Mouse (Mus musculus) layer of hippocampus, adult 2 months (tissue): ENCODE measurements around the gene Ddx31. TPM values are rescaled to one million over a fixed set of nuclear protein-coding genes. Genes with fewer than 3 reads are reported as not detected.
A peak's percentile ranks its signal among the peaks of the same experiment; 100 is the strongest.

Experiments
- DNase-seq, 2 experiments: peaks; one replicate each; pipeline ENCODE4 v3.0.0; 2022; ENCODE audit warnings: low spot score in 2 of 2
- H3K27ac ChIP-seq: fragments of 200-600 bp; 2 replicates; pipeline ENCODE4 v1.8.1; 2022
- H3K4me3 ChIP-seq: fragments of 200-600 bp; 2 replicates; pipeline ENCODE4 v1.8.1; 2022; ENCODE audit warnings: mild to moderate bottlenecking
- CTCF ChIP-seq: fragments of 200-600 bp; conservative IDR thresholded peaks from 2 replicates; pipeline ENCODE4 v1.8.1; 2022; ENCODE audit warnings: antibody characterized with exemption, mild to moderate bottlenecking, moderate library complexity
- total RNA-seq, 2 experiments: library from RNA; stranded (reverse); gene quantifications; 2 replicates each; pipeline ENCODE4 v1.2.3; 2021

Gene Ddx31
- total RNA-seq, 2 experiments from 2014 or later: 8.7 to 9.4 TPM

GRCm38 (mm10) chr2:28882826-28883485, 42.8 kb downstream of the Ddx31 start:
- no peak for TF ChIP-seq CTCF
- no peak overlapping the region for H3K4me3 ChIP-seq
- H3K27ac ChIP-seq: no peak overlapping the region
- DNase-seq: no peak

GRCm38 (mm10) chr2:28884914-28885313, 44.7 kb downstream of the Ddx31 start:
- Histone ChIP-seq H3K4me3 (no peak overlapping the region), H3K27ac (no peak overlapping the region)
- no peak for DNase-seq
- no peak for TF ChIP-seq CTCF

DNA sequence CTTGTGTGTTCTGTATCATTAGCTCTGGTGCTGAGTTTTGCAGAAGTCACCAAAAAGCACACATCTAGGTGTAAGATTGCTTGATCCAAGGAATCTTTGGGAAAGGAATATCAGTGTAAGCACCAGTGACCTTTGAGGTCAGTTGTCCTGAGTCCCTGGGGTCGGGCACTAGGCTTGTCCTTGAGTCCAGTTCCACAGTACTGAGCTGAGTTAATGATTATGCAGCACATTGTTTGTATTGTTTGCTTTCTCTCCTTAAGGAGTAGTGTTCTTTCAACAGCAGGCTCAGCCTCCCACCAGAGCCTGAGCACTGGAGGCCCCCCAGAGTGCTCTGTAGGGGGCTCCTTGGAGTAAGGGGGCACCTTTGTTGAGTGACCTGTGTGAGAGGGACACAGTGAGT, 52.6 kb downstream of the Ddx31 start:
- no peak for TF ChIP-seq CTCF
- no peak overlapping the region for H3K27ac ChIP-seq
- H3K4me3 ChIP-seq: no peak overlapping the region
- no peak for DNase-seq

DNA sequence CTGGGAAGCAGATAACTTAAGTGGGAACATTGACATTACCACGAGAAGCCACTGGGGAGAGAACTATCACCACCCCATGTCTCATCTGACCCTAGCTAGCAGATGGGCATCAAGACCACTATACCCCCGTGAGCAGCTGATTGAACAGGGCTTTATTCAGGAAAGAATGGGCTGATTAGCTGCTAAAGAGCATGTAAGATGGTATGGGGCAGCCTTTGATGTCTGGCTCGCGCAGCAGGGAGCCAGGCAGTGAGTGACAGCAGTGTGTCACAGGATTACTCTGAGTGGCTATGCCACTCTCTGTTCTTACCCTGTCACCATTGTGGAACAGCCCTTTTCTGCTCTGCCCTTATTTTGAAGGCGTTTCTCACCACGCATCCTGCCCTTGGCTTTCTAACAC, 53.3 kb downstream of the Ddx31 start:
- DNase-seq: no peak
- Histone ChIP-seq H3K4me3 (no peak overlapping the region), H3K27ac (no peak overlapping the region)
- TF ChIP-seq CTCF: no peak

- DNase-seq: no peak
- no peak overlapping the region for H3K4me3 ChIP-seq
- H3K27ac ChIP-seq: no peak overlapping the region
- no peak for TF ChIP-seq CTCF
These were observed 55.7 kb downstream of the Ddx31 start for GRCm38 (mm10) chr2:28895876-28896275.

DNA sequence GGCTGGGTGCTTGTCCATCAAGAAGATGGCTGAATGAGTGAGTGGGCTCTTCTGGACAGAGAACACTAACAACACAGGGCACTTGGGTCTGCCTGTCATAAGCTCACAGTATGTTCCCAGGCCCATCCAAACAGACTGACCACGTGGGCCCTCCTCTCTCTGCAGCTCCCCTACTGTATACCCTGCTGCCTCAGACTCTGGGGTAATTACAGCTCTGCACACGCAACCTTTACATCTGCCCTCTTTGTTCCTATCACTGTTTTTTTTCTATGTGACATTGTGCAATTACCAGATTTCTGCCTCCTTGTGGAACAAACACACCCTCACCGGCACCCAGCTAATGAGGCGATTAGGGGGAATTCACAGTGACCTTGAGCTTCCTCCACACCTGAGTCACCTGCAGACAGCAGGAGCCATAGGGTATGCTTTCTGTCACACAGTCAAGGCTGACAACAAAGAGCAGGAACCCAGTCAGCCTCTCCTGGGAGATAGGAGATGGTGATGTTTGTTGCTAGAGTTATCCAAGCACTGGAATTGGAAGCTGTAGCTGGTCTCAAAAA, 57.2 kb downstream of the Ddx31 start:
- H3K4me3 ChIP-seq: no peak overlapping the region
- H3K27ac ChIP-seq: no peak overlapping the region
- TF ChIP-seq CTCF: no peak
- DNase-seq: no peak

- TF ChIP-seq CTCF: no peak
These were observed 62.1 kb downstream of the Ddx31 start for GRCm38 (mm10) chr2:28902291-28902690.

DNA sequence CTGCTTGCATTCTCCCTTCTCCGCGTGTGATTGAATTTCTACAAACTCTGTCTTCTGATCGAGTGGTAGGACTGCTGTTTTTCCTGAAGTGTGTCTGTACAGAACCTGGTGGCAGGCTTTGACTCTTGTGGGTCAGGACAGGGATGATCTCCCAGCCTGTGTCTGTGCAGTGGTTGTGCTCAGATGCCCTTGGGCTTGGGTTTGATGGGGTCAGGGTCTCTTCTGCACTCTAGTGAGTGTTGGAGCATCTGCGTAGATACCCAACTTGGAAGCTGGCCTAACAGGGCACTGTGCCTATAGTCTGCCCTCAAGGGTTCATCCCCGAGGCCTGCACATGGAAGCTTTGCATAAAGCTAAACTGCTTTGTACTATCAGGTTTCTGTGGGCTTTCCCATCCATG, 63.7 kb downstream of the Ddx31 start:
- no peak for TF ChIP-seq CTCF
- Histone ChIP-seq H3K4me3 (no peak overlapping the region), H3K27ac (peak overlapping the region; percentile 32; the same call in 1 of the 2 replicates)
- no peak for DNase-seq

More at GRCm38 (mm10) chr2:28902291-28902690, 62.1 kb downstream of the Ddx31 start:
- H3K4me3 ChIP-seq: no peak overlapping the region
- no peak for DNase-seq
- no peak overlapping the region for H3K27ac ChIP-seq

GRCm38 (mm10) chr2:28904786-28905185, 64.6 kb downstream of the Ddx31 start:
- H3K27ac ChIP-seq: no peak overlapping the region
- no peak for DNase-seq
- H3K4me3 ChIP-seq: no peak overlapping the region
- TF ChIP-seq CTCF: no peak

DNA sequence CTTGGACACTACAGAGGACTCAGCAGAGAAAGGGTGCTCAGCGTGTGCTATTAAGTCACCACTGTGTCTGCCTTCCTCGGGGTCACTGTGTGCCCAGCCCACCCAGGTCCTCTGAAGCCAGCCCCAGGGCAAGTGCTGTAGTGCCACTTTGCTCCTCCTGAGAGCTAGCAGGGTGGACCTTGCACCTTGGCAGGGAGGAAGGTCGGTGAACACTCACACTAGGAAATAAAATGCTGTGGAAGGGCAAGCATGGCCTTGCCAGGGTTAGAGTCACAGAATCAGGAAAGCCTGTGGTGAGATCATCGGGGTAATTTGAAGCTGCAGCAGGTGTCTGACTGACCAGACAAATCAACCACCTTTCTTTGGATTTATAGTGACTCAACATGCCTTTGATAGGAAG, 65.4 kb downstream of the Ddx31 start:
- DNase-seq: no peak
- no peak for TF ChIP-seq CTCF
- Histone ChIP-seq H3K27ac (no peak overlapping the region), H3K4me3 (no peak overlapping the region)

DNA sequence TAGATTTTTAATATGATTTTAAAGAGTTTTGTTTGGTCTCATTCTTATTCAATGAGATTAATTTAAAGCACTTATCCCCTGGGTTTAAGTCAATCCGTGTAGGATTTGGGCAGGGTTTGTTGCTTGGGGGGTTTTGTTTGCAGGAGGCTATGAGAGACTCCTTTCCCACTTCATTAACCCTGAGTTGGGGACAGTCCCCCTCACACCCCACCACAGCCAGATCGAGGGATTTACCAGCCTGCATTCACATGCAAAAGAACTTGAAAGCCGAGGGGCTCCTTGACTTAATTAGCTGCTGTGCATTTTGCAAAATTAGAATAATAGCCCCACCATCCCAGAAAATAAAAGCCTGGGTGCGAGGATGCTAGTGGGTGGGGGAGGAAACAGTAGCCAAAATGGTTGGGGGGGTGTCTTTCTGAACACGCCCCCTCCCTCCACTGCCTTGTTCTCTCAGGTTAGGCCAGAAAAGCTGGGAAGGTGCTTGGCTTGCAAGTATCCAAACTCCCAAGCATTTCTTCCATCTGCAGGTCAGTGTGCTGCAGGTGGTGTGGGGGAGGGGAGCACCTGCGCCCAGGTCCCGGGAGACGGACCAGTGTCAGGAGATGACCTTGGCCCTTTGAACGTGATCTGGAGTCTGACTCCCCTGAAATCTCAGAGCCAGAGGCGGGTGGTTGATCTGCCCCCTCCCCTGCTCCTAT, 67.6 kb downstream of the Ddx31 start:
- no peak overlapping the region for H3K4me3 ChIP-seq
- no peak overlapping the region for H3K27ac ChIP-seq
- no peak for DNase-seq
- TF ChIP-seq CTCF: no peak

GRCm38 (mm10) chr2:28908389-28909153, 68.4 kb downstream of the Ddx31 start:
- Histone ChIP-seq H3K4me3 (no peak overlapping the region), H3K27ac (no peak overlapping the region)
- TF ChIP-seq CTCF: no peak
- DNase-seq: no peak

GRCm38 (mm10) chr2:28909186-28909817, 69.1 kb downstream of the Ddx31 start:
- H3K27ac ChIP-seq: no peak overlapping the region
- TF ChIP-seq CTCF: no peak
- no peak overlapping the region for H3K4me3 ChIP-seq
- no peak for DNase-seq
